Mouse (Mus musculus): Measurements from ENCODE around the gene Sel1l3. TPM values are rescaled to one million over a fixed set of nuclear protein-coding genes. Genes with fewer than 3 reads are reported as not detected.

Gene Sel1l3
- total and polyA plus RNA-seq, 3 experiments = 0.28 to 0.76 (median 0.34) TPM

DNA sequence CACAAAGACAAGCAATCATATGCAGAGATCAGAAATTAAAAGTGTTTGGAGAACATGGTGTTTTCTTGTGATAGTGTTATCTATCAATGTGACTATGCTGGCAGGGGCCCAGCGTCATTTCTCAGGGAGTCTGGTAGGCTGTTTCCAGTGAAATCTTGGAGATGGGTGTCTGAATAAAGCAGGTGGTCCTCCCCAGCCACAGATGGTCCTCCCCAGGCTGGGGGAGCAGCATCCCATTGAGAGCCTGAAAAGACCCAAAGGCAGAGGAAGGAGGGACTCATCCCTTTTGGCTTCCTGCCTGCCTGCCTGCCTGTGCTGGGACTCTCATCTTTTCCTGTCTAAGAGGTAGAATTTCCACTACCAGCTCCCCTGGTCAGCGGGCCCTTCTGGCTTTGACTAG lies 59.2 kb downstream of the Sel1l3 start:
- DNase-seq (ENCODE audit: extremely low read depth) = no peak
- TF ChIP-seq BHLHE40 (IDR thresholded peaks at IDR 0.05; ENCODE audit: low read depth, low read length) (no peak), MAZ (IDR thresholded peaks at IDR 0.05; ENCODE audit: low read depth, low read length) (no peak), NELFE (IDR thresholded peaks at IDR 0.05; ENCODE audit: low read depth, low read length) (no peak), CTCF (conservative IDR thresholded peaks at IDR 0.05 in 1 of 2, IDR thresholded peaks at IDR 0.05 in 1 of 2; ENCODE audit: low read depth in 2 of 2, low read length in 2 of 2) (no peak), MEF2A (IDR thresholded peaks at IDR 0.05; ENCODE audit: borderline replicate concordance, low read depth, low read length) (no peak)
- dilution Hi-C loops (cut with MboI; ENCODE audit: extremely low pct_ligation_motif_present, extremely low pct_unique_long_range_greater_than_20kb, low sequenced_read_pairs) = no loop called here
- Histone ChIP-seq H3K79me2 (replicated peaks; ENCODE audit: control insufficient read depth, extremely low read depth, insufficient read depth, poor library complexity, severe bottlenecking) (no peaks in the 10 kb centered on the region), H3K4me3 (replicated peaks in 1 of 3; ENCODE audit: low read depth in 2 of 3, low read length in 2 of 3, poor library complexity in 1 of 3) (no peak overlapping the region), H3K9ac (ENCODE audit: insufficient read depth, low read depth) (no peak overlapping the region), H3K27me3 (replicated peaks) (no peaks in the 10 kb centered on the region), H3K27ac (ENCODE audit: insufficient read depth, low read depth) (no peak overlapping the region), H3K36me3 (replicated peaks in 1 of 2; ENCODE audit: control insufficient read depth in 1 of 2, insufficient read depth in 1 of 2, low read length in 1 of 2) (no peaks in the 10 kb centered on the region), H3K4me1 (ENCODE audit: control insufficient read depth in 1 of 2, insufficient read depth in 2 of 2) (peaks cover 0 to 17% of the 10 kb centered on the region in 2 experiments; a peak in 3 of 4 replicates), H3K9me3 (replicated peaks; ENCODE audit: low read length) (no peaks in the 10 kb centered on the region), H3K4me2 (ENCODE audit: insufficient read depth, low read depth, poor library complexity, severe bottlenecking) (no peak overlapping the region)
- in situ Hi-C loops (cut with MboI; ENCODE audit: low pct_ligation_motif_present, low pct_unique_long_range_greater_than_20kb, low sequenced_read_pairs) = no loop called here

DNA sequence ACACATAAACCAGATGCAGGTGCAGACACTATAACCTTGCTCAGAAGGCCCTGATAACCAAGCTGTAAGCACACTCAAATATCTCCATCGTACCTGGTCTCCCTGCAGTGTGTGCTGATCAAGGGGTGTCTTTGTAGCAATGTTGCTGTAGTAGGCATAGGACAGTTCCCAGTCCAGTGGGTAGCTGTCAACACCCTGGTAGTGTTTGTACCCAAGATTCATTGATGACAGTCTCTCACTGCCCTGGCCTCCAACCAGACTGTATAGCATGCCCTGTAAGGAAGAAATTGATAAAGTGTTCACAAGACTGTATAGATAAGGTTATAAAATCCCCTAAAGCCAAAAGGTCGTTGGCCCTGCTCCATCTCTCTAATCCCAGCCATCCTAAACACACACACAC lies 59.6 kb downstream of the Sel1l3 start:
- H3K4me2 ChIP-seq (ENCODE audit: insufficient read depth, low read depth, poor library complexity, severe bottlenecking) = no peak overlapping the region

DNA sequence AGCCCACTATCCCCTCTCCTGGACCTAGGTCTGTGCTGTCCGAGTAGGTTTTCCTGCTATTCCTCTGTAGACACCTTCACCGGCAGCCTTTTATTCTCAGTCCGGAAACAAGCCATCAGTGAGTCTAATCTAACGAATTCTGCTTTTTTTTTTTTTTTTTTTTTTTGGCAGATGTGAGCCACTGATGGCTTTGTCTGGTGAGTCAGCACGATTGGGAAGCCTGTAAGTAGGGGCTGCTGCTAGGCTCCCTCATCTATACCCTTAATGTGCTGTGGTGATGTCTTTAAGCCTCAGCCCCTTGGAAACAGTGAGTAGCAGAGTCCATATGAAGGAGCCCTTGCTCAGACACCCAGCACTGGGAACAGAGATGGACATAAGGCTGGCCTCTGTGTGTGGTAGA lies 60.6 kb downstream of the Sel1l3 start:
- no peaks in the 10 kb centered on the region for H3K79me2 ChIP-seq (replicated peaks; ENCODE audit: control insufficient read depth, extremely low read depth, insufficient read depth, poor library complexity, severe bottlenecking)
- dilution Hi-C loops (cut with MboI; ENCODE audit: extremely low pct_ligation_motif_present, extremely low pct_unique_long_range_greater_than_20kb, low sequenced_read_pairs) (no loop called here), in situ Hi-C loops (cut with MboI; ENCODE audit: low pct_ligation_motif_present, low pct_unique_long_range_greater_than_20kb, low sequenced_read_pairs) (no loop called here)
- peaks cover 4 to 28% of the 10 kb centered on the region in 2 experiments for H3K4me1 ChIP-seq (ENCODE audit: control insufficient read depth in 1 of 2, insufficient read depth in 2 of 2)
- TF ChIP-seq ZNF384 (IDR thresholded peaks at IDR 0.05; ENCODE audit: low read depth, low read length) = peak; percentile 60
- TF ChIP-seq ETS1 (conservative IDR thresholded peaks at IDR 0.05; ENCODE audit: low read depth, low read length) = no peak
- TF ChIP-seq SMC3 (IDR thresholded peaks at IDR 0.05; ENCODE audit: low read depth, low read length) = no peak
- H3K36me3 ChIP-seq (replicated peaks in 1 of 2; ENCODE audit: control insufficient read depth in 1 of 2, insufficient read depth in 1 of 2, low read length in 1 of 2) = no peaks in the 10 kb centered on the region
- H3K27ac ChIP-seq (ENCODE audit: insufficient read depth, low read depth) = no peak overlapping the region
- no peak overlapping the region for H3K4me3 ChIP-seq (replicated peaks in 1 of 3; ENCODE audit: low read depth in 2 of 3, low read length in 2 of 3, poor library complexity in 1 of 3)
- no peak overlapping the region for H3K9ac ChIP-seq (ENCODE audit: insufficient read depth, low read depth)
- no peak overlapping the region for H3K4me2 ChIP-seq (ENCODE audit: insufficient read depth, low read depth, poor library complexity, severe bottlenecking)
- DNase-seq (ENCODE audit: extremely low read depth) = no peak
- no peaks in the 10 kb centered on the region for H3K9me3 ChIP-seq (replicated peaks; ENCODE audit: low read length)
- no peaks in the 10 kb centered on the region for H3K27me3 ChIP-seq (replicated peaks)

More for the DNA sequence above, 59.6 kb downstream of the Sel1l3 start:
- no peak overlapping the region for H3K27ac ChIP-seq (ENCODE audit: insufficient read depth, low read depth)
- dilution Hi-C loops (cut with MboI; ENCODE audit: extremely low pct_ligation_motif_present, extremely low pct_unique_long_range_greater_than_20kb, low sequenced_read_pairs) = no loop called here
- in situ Hi-C loops (cut with MboI; ENCODE audit: low pct_ligation_motif_present, low pct_unique_long_range_greater_than_20kb, low sequenced_read_pairs) = no loop called here
- no peaks in the 10 kb centered on the region for H3K9me3 ChIP-seq (replicated peaks; ENCODE audit: low read length)
- TF ChIP-seq ZMIZ1 (IDR thresholded peaks at IDR 0.05; ENCODE audit: low read depth, low read length) = no peak
- no peak for TF ChIP-seq MXI1 (IDR thresholded peaks at IDR 0.05; ENCODE audit: low read depth, low read length)
- no peak for TF ChIP-seq KAT2A (IDR thresholded peaks at IDR 0.05; ENCODE audit: insufficient replicate concordance, low read length)
- TF ChIP-seq MYC (IDR thresholded peaks at IDR 0.05; ENCODE audit: low read depth, low read length) = no peak
- H3K36me3 ChIP-seq (replicated peaks in 1 of 2; ENCODE audit: control insufficient read depth in 1 of 2, insufficient read depth in 1 of 2, low read length in 1 of 2) = no peaks in the 10 kb centered on the region
- H3K27me3 ChIP-seq (replicated peaks) = no peaks in the 10 kb centered on the region
- H3K9ac ChIP-seq (ENCODE audit: insufficient read depth, low read depth) = no peak overlapping the region
- H3K4me3 ChIP-seq (replicated peaks in 1 of 3; ENCODE audit: low read depth in 2 of 3, low read length in 2 of 3, poor library complexity in 1 of 3) = no peak overlapping the region
- peaks cover under 1 to 21% of the 10 kb centered on the region in 2 experiments; a peak in 3 of 4 replicates for H3K4me1 ChIP-seq (ENCODE audit: control insufficient read depth in 1 of 2, insufficient read depth in 2 of 2)
- no peaks in the 10 kb centered on the region for H3K79me2 ChIP-seq (replicated peaks; ENCODE audit: control insufficient read depth, extremely low read depth, insufficient read depth, poor library complexity, severe bottlenecking)
- no peak for DNase-seq (ENCODE audit: extremely low read depth)

All from CH12.LX (cell line).